Mouse (Mus musculus): ENCODE data around the gene Rapgef6.

DNA sequence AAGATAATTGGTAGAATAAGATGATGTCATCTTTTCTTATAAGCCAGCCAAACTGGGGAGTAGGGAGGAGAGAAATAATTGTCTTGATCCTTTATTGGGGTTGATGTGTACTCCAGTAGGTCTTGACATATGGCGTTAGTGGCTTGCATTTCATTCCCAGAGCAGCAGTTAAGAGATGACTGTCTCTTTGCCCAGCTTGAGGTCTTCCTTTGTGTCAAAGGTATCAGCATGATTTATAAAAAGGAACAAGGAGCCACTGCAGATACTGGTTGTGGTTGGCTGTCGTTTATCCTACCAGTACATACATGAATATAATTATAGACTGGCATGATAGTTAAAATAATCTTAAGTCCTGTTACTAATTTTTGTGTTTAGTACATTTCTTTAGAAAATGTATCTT, 71.4 kb downstream of the Rapgef6 start:
- TF ChIP-seq CTCF (IDR thresholded peaks at IDR 0.05; ENCODE audit: extremely low read depth, insufficient read depth, low read length) (no peak), POLR2A (IDR thresholded peaks at IDR 0.05; ENCODE audit: extremely low read depth, insufficient read depth, low read length) (no peak)

Data from cortical plate, adult 2 months (tissue).